Mouse (Mus musculus): ENCODE measurements around the gene P2rx3. TPM values are rescaled to one million over a fixed set of nuclear protein-coding genes. Genes with fewer than 3 reads are reported as not detected.

The P2rx3 gene
- polyA plus RNA-seq (2015; fragmentation: Nextera tagmentation; extraction: Ambion mirVana) = 2.5 and 3.0 TPM in 2 replicates

DNA sequence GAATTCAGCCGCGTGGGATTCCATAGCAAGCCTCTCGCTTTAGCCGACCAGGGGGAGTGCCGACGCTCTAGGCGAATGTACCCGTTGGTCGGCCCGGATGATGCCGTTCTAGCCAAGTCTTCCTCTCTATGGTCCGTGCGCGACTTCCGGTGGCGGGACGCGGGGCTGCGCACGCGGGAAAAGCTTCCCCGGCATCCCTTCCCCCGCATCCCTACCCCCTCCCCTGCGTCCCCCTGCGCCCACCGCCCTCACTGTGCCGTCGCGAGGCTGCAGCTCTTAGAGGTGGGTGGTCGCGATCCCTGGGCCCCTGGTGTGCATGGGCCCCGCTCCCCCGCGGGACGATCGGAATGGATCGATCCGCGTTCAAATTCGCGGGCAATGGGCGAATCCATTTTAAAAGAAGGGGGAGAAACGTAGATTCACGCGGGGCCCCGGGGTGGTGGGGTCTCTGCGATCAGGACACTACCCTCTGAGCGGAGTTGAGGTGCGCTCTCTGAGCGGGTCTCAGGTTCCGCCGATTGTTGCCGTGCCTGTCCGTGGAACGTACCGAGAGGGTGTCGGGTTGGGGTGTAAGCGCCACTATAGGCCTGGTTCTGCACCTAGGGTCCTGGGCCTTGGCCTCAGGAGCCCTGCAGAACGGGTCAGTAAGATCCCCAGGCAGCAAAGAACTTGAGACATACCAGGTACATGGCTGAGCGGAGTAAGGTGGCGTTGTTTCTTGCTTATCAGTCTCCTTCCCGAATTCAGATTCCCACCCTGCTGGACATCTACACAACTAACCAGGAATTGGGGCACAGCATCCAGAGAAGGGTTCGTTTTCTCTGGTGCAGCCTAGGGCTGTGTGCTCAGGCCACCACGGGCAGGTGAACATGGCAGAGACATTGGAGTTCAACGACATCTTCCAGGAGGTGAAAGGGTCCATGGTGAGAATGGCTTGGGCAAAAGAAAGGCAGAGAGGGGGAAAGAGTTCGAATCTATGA lies at the start of gene P2rx3, which contains the start of gene Ssrp1:
TSS of gene P2rx3 (minus strand) at position 416 of the 980 bp plus-strand sequence.
TSS of gene Ssrp1 (plus strand) at position 188 of the 980 bp plus-strand sequence.
- ATAC-seq = peak; percentile 96
- H3K9me3 ChIP-seq = no peaks in the 10 kb centered on the region
- peaks cover 30% of the 10 kb centered on the region for H3K4me1 ChIP-seq (replicated peaks)
- peak within 1 kb of the TSS; percentile 89 for H3K4me3 ChIP-seq (replicated peaks)
- peaks cover 32% of the 10 kb centered on the region for H3K36me3 ChIP-seq
- peak within 1 kb of the TSS; percentile 66 for H3K4me2 ChIP-seq (replicated peaks)
- H3K27me3 ChIP-seq = no peaks in the 10 kb centered on the region
- H3K9ac ChIP-seq (replicated peaks) = peak within 1 kb of the TSS; percentile 90
- peak within 1 kb of the TSS; percentile 79 for H3K27ac ChIP-seq
- 1% methylated on average over 66 of the region's 66 CpGs for WGBS

DNA sequence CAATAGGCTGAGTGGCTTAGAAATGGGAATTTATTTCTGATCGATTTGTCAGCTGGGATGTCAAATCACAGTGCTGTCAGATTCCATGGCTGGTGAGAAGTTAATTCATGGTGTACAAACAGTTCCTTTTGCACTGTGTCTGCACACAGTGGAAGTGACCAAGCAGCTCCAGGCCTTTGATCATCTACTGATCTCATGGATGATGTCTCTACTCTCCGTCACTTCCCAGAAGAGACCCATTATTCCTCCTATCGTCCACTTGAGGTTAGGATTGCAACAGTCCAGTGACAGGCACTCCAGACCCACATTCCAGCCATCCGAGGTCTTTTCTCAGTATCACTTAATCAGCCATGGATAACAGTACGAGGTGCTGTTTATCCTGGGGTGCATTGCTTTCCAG lies 36.5 kb upstream of the P2rx3 start:
- Histone ChIP-seq H3K9ac (replicated peaks) (no peak overlapping the region), H3K27ac (no peak overlapping the region), H3K27me3 (no peaks in the 10 kb centered on the region), H3K36me3 (peaks cover 55% of the 10 kb centered on the region), H3K4me2 (replicated peaks) (no peak overlapping the region), H3K9me3 (no peaks in the 10 kb centered on the region), H3K4me3 (replicated peaks) (no peak overlapping the region), H3K4me1 (replicated peaks) (no peaks in the 10 kb centered on the region)
- 86% methylated on average over 5 of the region's 5 CpGs for WGBS
- ATAC-seq = no peak

DNA sequence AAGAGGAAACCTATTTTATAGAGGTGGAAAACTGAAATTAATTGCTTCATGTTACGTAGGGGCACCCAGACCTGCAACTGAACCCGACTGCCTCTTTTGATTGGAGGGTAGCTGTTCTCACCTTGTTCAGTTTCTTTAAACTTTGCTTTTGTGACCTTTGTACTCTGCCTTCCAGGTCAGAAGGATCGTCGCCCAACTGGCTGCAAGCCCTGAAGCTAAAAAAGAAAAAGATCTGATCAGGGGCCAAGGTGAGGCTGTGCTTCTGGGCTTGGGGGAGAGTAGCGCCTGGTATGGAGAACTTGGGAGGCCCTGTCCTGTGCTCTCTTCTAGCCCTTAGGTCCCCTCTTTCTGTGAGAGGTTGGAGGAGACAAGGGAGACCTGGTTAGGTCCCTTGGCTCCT lies 34.7 kb upstream of the P2rx3 start:
- Histone ChIP-seq H3K4me2 (replicated peaks) (no peak overlapping the region), H3K9ac (replicated peaks) (no peak overlapping the region), H3K4me3 (replicated peaks) (no peak overlapping the region), H3K9me3 (no peaks in the 10 kb centered on the region), H3K36me3 (peaks cover 55% of the 10 kb centered on the region), H3K4me1 (replicated peaks) (no peaks in the 10 kb centered on the region), H3K27ac (no peak overlapping the region), H3K27me3 (no peaks in the 10 kb centered on the region)
- ATAC-seq = no peak
- 97% methylated on average over 5 of the region's 5 CpGs for WGBS

DNA sequence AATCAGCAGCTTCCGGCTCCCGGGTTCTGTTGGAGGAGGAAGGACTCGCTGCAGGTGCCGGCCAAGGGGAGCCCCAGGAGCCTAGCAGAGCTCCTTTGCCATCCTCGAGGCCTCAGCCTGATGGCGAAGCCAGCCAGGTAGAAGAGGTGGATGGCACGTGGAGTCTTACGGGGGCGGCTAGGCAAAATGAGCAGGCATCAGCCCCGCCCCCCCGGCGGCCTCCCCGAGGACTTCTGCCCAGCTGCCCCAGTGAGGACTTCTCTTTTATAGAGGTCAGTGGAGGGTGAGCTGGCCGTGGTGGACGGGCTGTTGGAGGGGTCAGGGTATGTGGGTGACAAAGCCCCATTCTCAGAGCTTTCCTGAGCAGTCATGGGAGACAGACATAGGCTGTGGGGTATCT lies 32.8 kb upstream of the P2rx3 start:
- 70% methylated on average over 15 of the region's 15 CpGs for WGBS
- Histone ChIP-seq H3K4me1 (replicated peaks) (no peaks in the 10 kb centered on the region), H3K4me2 (replicated peaks) (no peak overlapping the region), H3K27me3 (no peaks in the 10 kb centered on the region), H3K27ac (no peak overlapping the region), H3K4me3 (replicated peaks) (no peak overlapping the region), H3K36me3 (peaks cover 68% of the 10 kb centered on the region), H3K9ac (replicated peaks) (no peak overlapping the region), H3K9me3 (no peaks in the 10 kb centered on the region)
- no peak for ATAC-seq

DNA sequence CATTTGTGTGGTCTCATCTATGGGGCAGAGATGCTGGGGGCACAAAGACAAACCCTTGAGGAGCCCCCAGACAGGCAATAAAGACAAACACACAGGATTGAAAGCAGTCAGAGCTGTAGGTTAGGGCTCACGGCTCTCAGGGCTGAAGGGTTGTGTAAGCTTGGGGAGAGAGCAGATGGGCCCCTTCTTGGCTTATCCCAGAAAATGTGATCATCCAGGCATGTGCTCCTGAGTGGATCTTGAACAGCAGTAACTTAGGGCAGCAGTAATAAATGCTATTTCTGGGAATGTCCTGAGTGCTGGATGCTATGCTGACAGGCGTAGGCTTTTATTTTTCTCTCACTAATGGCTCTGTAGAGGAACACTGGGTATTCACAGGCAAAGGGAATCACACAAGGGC lies 31.4 kb upstream of the P2rx3 start:
- no peak overlapping the region for H3K9ac ChIP-seq (replicated peaks)
- H3K36me3 ChIP-seq = peaks cover 65% of the 10 kb centered on the region
- H3K27ac ChIP-seq = no peak overlapping the region
- ATAC-seq = no peak
- H3K9me3 ChIP-seq = no peaks in the 10 kb centered on the region
- H3K4me3 ChIP-seq (replicated peaks) = no peak overlapping the region
- 83% methylated on average over 2 of the region's 2 CpGs for WGBS
- H3K27me3 ChIP-seq = no peaks in the 10 kb centered on the region
- H3K4me2 ChIP-seq (replicated peaks) = no peak overlapping the region
- no peaks in the 10 kb centered on the region for H3K4me1 ChIP-seq (replicated peaks)

DNA sequence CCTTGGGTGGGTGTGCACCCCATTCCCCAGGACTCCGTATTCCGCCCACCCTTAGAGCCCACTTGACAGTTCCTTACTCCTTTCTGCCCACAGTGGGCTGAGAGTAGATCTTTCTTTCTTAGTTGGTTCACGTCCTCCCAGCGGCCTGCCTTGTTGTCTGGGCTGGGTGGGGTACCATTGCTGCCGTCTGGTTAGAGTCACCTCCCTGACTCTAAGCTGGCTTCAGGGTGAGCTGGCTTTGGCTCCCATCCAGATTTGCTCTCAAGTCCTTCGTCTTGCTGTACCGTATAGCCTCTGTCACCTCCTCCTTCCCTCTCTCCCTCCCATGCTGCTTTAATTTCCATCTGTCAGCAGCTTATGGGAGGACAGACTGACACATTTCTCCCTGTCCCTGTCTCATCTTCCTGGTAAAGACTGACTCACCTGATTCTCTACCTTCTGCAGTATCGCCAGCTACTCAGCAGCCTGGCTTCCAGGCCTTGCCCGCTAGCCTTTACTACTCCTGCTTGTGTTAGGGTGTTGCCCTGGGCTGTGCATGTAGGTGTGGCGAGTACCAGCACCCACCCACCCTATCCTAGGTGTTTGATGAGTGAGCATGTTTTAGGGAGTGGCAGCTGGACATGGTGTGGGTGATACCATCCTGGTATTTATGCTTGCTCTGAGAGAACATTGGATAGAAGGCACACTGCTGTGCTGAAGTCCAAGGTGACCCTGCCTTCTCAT lies 30.8 kb upstream of the P2rx3 start:
- H3K27ac ChIP-seq = no peak overlapping the region
- H3K4me3 ChIP-seq (replicated peaks) = no peak overlapping the region
- H3K27me3 ChIP-seq = no peaks in the 10 kb centered on the region
- peaks cover 65% of the 10 kb centered on the region for H3K36me3 ChIP-seq
- ATAC-seq = no peak
- no peaks in the 10 kb centered on the region for H3K4me1 ChIP-seq (replicated peaks)
- no peak overlapping the region for H3K4me2 ChIP-seq (replicated peaks)
- no peaks in the 10 kb centered on the region for H3K9me3 ChIP-seq
- 81% methylated on average over 10 of the region's 10 CpGs for WGBS
- H3K9ac ChIP-seq (replicated peaks) = no peak overlapping the region

DNA sequence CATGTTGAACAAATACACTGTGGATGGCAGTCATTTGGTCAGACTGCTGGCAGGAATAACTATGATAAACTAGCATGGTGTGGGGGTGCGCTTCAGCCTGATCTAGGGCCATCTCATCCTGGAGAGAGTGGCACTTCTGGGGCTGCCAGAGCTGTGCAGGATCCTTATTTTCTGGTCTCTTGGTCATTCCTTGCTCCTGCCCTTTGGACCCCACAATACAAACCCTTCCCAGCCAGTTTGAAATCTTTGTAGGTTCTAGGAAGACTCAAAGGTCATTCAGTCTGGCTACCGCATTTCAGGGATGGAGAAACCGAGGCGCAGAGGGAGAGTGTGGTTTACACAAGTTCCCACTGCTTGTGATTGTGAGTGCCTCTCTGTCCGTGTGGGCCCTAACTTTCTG lies 29.7 kb upstream of the P2rx3 start:
- 96% methylated on average over 5 of the region's 5 CpGs for WGBS
- Histone ChIP-seq H3K27ac (no peak overlapping the region), H3K4me3 (replicated peaks) (no peak overlapping the region), H3K4me1 (replicated peaks) (no peaks in the 10 kb centered on the region), H3K36me3 (peaks cover 66% of the 10 kb centered on the region), H3K4me2 (replicated peaks) (no peak overlapping the region), H3K9me3 (no peaks in the 10 kb centered on the region), H3K27me3 (no peaks in the 10 kb centered on the region), H3K9ac (replicated peaks) (no peak overlapping the region)
- no peak for ATAC-seq

DNA sequence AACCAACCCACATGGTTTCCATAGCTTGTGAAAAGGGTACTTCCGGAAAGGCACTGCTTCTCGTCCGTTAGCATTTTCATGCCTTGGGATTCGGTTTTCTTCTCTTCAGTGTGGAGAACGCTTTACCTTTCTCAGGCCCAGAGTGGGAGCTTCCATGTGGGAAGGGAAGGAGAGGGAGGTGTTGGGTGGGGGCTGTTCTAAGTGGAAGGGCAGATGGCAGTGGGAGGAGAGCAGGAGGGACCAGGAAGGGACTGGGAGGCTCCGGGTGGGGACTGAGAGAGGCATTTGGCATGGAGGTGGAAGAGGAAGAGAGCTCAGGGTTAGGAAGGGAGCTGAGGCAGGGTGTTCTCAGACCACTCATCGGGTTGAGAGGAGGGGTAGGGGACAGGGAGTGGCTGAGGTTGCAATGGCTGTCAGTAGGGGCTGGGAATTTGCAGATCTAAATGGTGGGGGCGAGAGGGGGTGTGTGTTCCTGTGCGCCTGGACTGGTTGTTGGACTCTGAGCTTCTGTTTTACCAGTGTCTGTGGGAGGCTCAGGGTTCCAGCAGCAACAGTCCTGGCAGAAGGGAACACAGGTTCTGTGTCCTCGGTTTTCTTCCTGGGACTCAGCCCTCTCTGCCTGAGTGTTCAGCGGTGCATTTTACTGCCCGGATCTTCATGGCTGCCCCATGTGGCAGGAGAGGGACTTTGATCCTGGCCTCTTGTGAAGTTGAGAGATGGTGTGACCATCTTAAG lies 28.0 kb upstream of the P2rx3 start:
- ATAC-seq = no peak
- no peak overlapping the region for H3K4me3 ChIP-seq (replicated peaks)
- H3K36me3 ChIP-seq = peaks cover 66% of the 10 kb centered on the region
- no peaks in the 10 kb centered on the region for H3K9me3 ChIP-seq
- no peak overlapping the region for H3K27ac ChIP-seq
- no peak overlapping the region for H3K4me2 ChIP-seq (replicated peaks)
- no peak overlapping the region for H3K9ac ChIP-seq (replicated peaks)
- H3K4me1 ChIP-seq (replicated peaks) = peaks cover 8% of the 10 kb centered on the region
- 87% methylated on average over 12 of the region's 12 CpGs for WGBS
- H3K27me3 ChIP-seq = no peaks in the 10 kb centered on the region

DNA sequence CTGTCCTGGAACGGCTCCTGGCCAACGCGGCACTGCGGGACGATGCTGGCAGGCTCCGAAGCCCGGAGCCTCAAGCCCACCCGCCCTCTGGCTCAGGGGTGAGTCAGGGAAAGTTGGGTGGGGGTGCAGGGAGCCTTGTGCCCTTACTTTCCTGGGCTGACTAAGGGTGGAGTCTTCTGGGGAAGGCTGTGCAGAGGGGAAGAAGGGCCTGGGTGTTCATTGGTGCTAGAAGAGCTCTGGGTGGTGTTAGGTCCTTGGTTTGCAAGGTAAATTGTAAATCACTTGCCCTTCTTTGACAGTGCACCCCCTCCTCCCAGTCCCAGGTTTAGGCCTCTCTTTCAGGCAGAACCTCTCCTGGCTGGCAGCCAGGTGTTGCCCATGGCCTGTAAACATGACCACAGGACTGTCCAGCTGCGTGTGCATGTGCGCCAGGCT lies 23.9 kb upstream of the P2rx3 start:
- Histone ChIP-seq H3K4me2 (replicated peaks) (0 out of 2 replicates have a peak overlapping the region, but pooled peaks have one; percentile 19), H3K36me3 (peaks cover 91% of the 10 kb centered on the region)
- no peak; the same call in 1 of the 2 replicates for ATAC-seq

DNA sequence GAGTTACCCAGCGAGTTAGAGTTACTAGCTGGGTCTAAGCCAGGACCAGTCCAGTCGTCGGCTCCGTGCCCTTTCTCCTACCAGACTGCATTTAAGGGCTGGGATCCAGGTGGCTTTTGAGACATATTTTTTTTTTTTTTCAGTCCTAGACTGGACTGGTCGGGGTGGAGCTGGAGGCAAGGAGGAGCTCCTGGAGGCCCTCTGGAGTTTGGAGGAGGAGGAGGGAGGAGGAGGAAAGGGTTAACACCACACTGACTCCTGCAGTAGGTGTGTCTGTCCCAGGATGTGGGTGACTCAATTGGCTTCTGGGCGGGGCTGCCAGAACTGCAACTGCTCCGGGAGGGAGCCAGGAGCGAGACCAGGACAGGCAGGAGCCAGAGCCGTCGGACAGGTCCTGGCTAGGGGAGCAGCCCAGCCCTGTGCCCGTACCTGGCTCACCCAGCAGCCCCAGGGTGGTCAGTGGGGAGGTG lies 23.4 kb upstream of the P2rx3 start:
- H3K27me3 ChIP-seq = no peaks in the 10 kb centered on the region
- H3K27ac ChIP-seq = no peak overlapping the region
- no peak overlapping the region for H3K4me3 ChIP-seq (replicated peaks)
- ATAC-seq = peak; percentile 62
- no peaks in the 10 kb centered on the region for H3K9me3 ChIP-seq
- 0 out of 2 replicates have a peak overlapping the region, but pooled peaks have one; percentile 37 for H3K9ac ChIP-seq (replicated peaks)
- peaks cover 8% of the 10 kb centered on the region for H3K4me1 ChIP-seq (replicated peaks)
- 38% methylated on average over 10 of the region's 11 CpGs for WGBS
- H3K4me2 ChIP-seq (replicated peaks) = 0 out of 2 replicates have a peak overlapping the region, but pooled peaks have one; percentile 19
- H3K36me3 ChIP-seq = peaks cover 91% of the 10 kb centered on the region

More for the DNA sequence above, 23.9 kb upstream of the P2rx3 start:
- no peak overlapping the region for H3K4me3 ChIP-seq (replicated peaks)
- no peaks in the 10 kb centered on the region for H3K27me3 ChIP-seq
- 0 out of 2 replicates have a peak overlapping the region, but pooled peaks have one; percentile 37 for H3K9ac ChIP-seq (replicated peaks)
- H3K9me3 ChIP-seq = no peaks in the 10 kb centered on the region
- H3K27ac ChIP-seq = no peak overlapping the region
- H3K4me1 ChIP-seq (replicated peaks) = peaks cover 8% of the 10 kb centered on the region
- WGBS = 42% methylated on average over 10 of the region's 10 CpGs

DNA sequence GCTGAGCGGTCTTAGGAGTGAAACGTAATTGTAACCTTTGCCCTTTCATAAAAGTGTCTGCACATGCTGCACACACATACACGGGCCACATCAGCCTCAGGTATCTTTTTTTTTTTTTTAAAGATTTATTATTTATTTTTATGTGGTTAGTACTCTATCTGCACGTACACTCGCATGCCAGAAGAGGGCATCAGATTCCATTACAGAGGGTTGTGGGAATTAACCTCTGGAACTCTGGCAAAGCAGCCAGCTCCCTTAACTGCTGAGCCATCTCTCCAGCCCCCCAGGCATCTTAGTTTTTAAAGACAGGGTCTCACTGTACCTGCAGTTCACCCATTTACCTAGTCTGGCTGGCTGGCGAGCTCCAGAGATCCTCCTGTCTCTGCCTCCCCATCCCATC lies 22.4 kb upstream of the P2rx3 start:
- H3K4me1 ChIP-seq (replicated peaks) = peaks cover 8% of the 10 kb centered on the region
- peaks cover 99% of the 10 kb centered on the region for H3K36me3 ChIP-seq
- peak; percentile 1; the same call in 1 of the 2 replicates for ATAC-seq
- H3K4me2 ChIP-seq (replicated peaks) = no peak overlapping the region
- H3K27ac ChIP-seq = no peak overlapping the region
- H3K9ac ChIP-seq (replicated peaks) = no peak overlapping the region
- no peak overlapping the region for H3K4me3 ChIP-seq (replicated peaks)
- 97% methylated on average over 6 of the region's 6 CpGs for WGBS
- no peaks in the 10 kb centered on the region for H3K27me3 ChIP-seq
- H3K9me3 ChIP-seq = no peaks in the 10 kb centered on the region

Data from midbrain, embryonic 13.5 days (tissue).